Mouse (Mus musculus) kidney, adult 8-10 months (tissue): Measurements from ENCODE around the gene Mapk1ip1l.

Source experiments
- DNase-seq, 2 experiments: peaks; one replicate each; pipeline ENCODE4 v3.0.0; 2022

The Mapk1ip1l gene

GRCm38 (mm10) chr14:47361899-47362298 is 63.8 kb downstream of the Mapk1ip1l start:
- no peak for DNase-seq

- no peak for DNase-seq
These were observed 66.8 kb downstream of the Mapk1ip1l start for GRCm38 (mm10) chr14:47364742-47365449.

GRCm38 (mm10) chr14:47366881-47367321 is 68.8 kb downstream of the Mapk1ip1l start:
- no peak for DNase-seq

GRCm38 (mm10) chr14:47367461-47367860 is 69.4 kb downstream of the Mapk1ip1l start, which contains the start of gene Lgals3:
TSS of gene Lgals3 (plus strand) at chr14:47367751.
- peak; percentile 52 to 76 for DNase-seq

- no peak for DNase-seq
These were observed 71.7 kb downstream of the Mapk1ip1l start for GRCm38 (mm10) chr14:47369741-47370140.

- no peak for DNase-seq
These were observed 72.7 kb downstream of the Mapk1ip1l start for GRCm38 (mm10) chr14:47370790-47371189.

- DNase-seq: no peak
These were observed 73.6 kb downstream of the Mapk1ip1l start for GRCm38 (mm10) chr14:47371689-47372088.
